Mouse (Mus musculus): ENCODE data around the gene Abl1. TPM values are rescaled to one million over a fixed set of nuclear protein-coding genes. Genes with fewer than 3 reads are reported as not detected.

Gene Abl1
- polyA plus RNA-seq, 1 experiment from 2014 or later = 28.9 TPM

DNA sequence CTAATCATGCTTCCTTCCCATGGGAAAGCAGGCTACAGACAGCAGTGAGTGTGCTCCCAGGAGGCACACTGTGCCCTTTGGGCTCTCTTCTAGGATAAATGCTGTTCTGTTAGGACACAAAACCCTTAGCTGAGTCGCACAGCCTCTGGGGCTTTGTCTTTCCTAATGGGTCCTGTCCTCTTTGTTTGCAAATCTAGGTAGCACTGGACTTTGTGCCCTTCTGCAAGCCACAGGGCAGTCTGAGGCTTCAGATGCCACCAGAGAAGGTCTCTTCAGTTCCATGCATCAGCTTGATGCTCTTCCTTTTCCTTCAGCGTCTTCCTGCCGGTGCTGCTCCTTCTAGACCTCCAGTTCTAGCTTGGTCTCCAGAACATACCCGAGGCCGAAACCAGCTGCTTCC, 42.5 kb downstream of the Abl1 start:
- ATAC-seq (ENCODE audit: insufficient number of reproducible peaks, insufficient read depth, low FRiP score, low read depth) = no peak
- Histone ChIP-seq H3K4me1 (ENCODE audit: control insufficient read depth in 2 of 2, insufficient read depth in 2 of 2, low read length in 2 of 2) (peaks cover 23 to 32% of the 10 kb centered on the region in 2 experiments), H3K9ac (ENCODE audit: low read length) (no peak overlapping the region), H3K36me3 (ENCODE audit: control insufficient read depth, insufficient read depth, low read length) (no peaks in the 10 kb centered on the region), H3K4me2 (ENCODE audit: low read length) (no peak overlapping the region), H3K4me3 (ENCODE audit: control insufficient read depth in 1 of 2, insufficient read depth in 1 of 2, low read depth in 1 of 2, low read length in 2 of 2) (no peak overlapping the region), H3K27me3 (ENCODE audit: control insufficient read depth, insufficient read depth, low read length) (no peaks in the 10 kb centered on the region), H3K27ac (replicated peaks in 1 of 2; ENCODE audit: control insufficient read depth in 1 of 2, insufficient read depth in 1 of 2, low read depth in 2 of 2, low read length in 2 of 2) (no peak overlapping the region), H3K9me3 (ENCODE audit: control insufficient read depth, low read length) (no peaks in the 10 kb centered on the region)
- 77% methylated on average over 5 of the region's 5 CpGs for WGBS

DNA sequence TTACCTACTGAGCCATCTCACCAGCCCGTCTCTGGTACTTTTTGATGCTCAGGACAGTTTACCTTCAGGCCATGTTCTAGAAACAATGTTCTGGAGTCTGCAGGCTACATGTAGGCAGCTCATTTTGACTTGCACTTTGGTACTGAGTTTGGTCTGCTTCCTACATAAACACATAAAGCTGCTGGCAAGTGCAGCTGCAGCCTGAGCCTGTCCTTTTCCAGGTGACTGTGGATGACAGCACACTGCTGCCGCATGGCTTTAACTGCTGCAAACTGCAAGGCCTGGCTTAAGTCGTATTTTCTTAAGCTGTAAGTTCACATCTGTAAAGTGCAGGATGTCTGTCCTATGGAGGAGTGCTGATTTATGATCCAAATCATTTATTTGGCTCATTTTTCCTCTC, 44.3 kb downstream of the Abl1 start:
- Histone ChIP-seq H3K4me3 (ENCODE audit: control insufficient read depth in 1 of 2, insufficient read depth in 1 of 2, low read depth in 1 of 2, low read length in 2 of 2) (no peak overlapping the region), H3K4me1 (ENCODE audit: control insufficient read depth in 2 of 2, insufficient read depth in 2 of 2, low read length in 2 of 2) (peaks cover 15 to 22% of the 10 kb centered on the region in 2 experiments), H3K27ac (replicated peaks in 1 of 2; ENCODE audit: control insufficient read depth in 1 of 2, insufficient read depth in 1 of 2, low read depth in 2 of 2, low read length in 2 of 2) (no peak overlapping the region), H3K27me3 (ENCODE audit: control insufficient read depth, insufficient read depth, low read length) (no peaks in the 10 kb centered on the region), H3K9me3 (ENCODE audit: control insufficient read depth, low read length) (no peaks in the 10 kb centered on the region), H3K4me2 (ENCODE audit: low read length) (no peak overlapping the region), H3K36me3 (ENCODE audit: control insufficient read depth, insufficient read depth, low read length) (no peaks in the 10 kb centered on the region), H3K9ac (ENCODE audit: low read length) (no peak overlapping the region)
- WGBS = 80% methylated on average over 3 of the region's 3 CpGs
- ATAC-seq (ENCODE audit: insufficient number of reproducible peaks, insufficient read depth, low FRiP score, low read depth) = no peak

DNA sequence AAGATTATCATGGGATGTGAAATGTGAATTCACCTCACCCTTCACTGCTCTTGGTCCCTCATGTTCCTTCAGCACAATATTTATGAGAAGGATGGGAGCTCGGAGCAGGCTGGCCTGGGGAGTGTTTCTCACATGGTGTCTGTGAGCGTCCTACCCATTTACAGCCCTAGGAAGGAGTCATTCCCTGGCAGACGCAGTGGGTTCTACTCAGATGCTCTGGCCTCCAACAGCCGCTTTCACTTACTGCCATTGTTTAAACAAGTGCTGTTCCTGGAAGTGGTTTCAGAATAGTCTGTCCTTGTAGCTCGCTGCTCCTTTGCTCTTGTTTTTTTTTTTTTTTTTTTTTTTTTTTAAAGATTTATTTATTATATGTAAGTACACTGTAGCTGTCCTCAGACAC, 45.4 kb downstream of the Abl1 start:
- Histone ChIP-seq H3K4me3 (ENCODE audit: control insufficient read depth in 1 of 2, insufficient read depth in 1 of 2, low read depth in 1 of 2, low read length in 2 of 2) (no peak overlapping the region), H3K27me3 (ENCODE audit: control insufficient read depth, insufficient read depth, low read length) (no peaks in the 10 kb centered on the region), H3K9ac (ENCODE audit: low read length) (no peak overlapping the region), H3K4me1 (ENCODE audit: control insufficient read depth in 2 of 2, insufficient read depth in 2 of 2, low read length in 2 of 2) (peaks cover 10 to 18% of the 10 kb centered on the region in 2 experiments), H3K4me2 (ENCODE audit: low read length) (no peak overlapping the region), H3K36me3 (ENCODE audit: control insufficient read depth, insufficient read depth, low read length) (no peaks in the 10 kb centered on the region), H3K27ac (replicated peaks in 1 of 2; ENCODE audit: control insufficient read depth in 1 of 2, insufficient read depth in 1 of 2, low read depth in 2 of 2, low read length in 2 of 2) (no peak overlapping the region), H3K9me3 (ENCODE audit: control insufficient read depth, low read length) (no peaks in the 10 kb centered on the region)
- WGBS = 80% methylated on average over 5 of the region's 5 CpGs
- no peak for ATAC-seq (ENCODE audit: insufficient number of reproducible peaks, insufficient read depth, low FRiP score, low read depth)

DNA sequence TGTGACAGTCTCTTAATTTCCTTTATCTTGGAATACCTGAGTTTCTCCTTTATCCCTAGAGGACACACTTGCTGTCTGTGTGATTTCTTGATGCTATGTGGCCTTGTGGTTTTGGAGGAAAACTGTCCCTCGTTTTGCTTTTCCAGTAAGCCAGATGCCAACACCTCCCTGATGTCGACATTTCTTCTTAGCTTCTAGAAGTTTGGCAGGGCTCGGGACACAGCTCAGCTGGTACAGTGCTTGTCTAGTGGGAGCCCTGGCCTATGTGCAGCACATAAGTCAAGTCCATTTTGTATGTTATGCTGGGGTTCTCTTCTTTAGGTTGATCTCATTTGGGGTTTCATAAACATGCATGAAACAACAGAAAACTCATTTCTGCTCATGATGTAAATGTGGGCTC, 50.9 kb downstream of the Abl1 start:
- H3K27ac ChIP-seq (replicated peaks in 1 of 2; ENCODE audit: control insufficient read depth in 1 of 2, insufficient read depth in 1 of 2, low read depth in 2 of 2, low read length in 2 of 2) = no peak overlapping the region

DNA sequence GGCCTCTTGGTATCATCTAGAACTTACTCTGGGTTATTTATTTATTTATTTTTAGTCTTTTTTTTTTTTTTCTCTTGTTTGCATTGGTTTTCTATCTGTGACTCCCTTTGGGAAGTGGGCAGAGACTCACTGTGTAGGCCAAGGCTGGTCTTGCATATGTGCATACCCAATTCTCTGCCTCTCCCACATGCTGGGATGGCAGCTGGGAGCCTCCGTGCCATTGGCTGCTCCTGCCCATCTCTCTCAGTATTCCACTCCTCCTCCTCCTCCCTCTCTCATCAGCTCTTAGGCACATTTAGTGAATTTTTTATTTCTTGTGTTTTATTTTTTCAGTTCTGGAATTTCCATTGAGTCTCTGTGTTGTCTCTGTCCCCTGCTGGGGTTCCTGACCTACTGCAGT, 53.6 kb downstream of the Abl1 start:
- peak overlapping the region; percentile 3; the same call in 1 of the 2 replicates for H3K9ac ChIP-seq (ENCODE audit: low read length)
- no peaks in the 10 kb centered on the region for H3K27me3 ChIP-seq (ENCODE audit: control insufficient read depth, insufficient read depth, low read length)
- H3K4me1 ChIP-seq (ENCODE audit: control insufficient read depth in 2 of 2, insufficient read depth in 2 of 2, low read length in 2 of 2) = peaks cover 9 to 19% of the 10 kb centered on the region in 2 experiments
- ATAC-seq (ENCODE audit: insufficient number of reproducible peaks, insufficient read depth, low FRiP score, low read depth) = no peak
- no peaks in the 10 kb centered on the region for H3K36me3 ChIP-seq (ENCODE audit: control insufficient read depth, insufficient read depth, low read length)
- no peak overlapping the region for H3K4me3 ChIP-seq (ENCODE audit: control insufficient read depth in 1 of 2, insufficient read depth in 1 of 2, low read depth in 1 of 2, low read length in 2 of 2)
- H3K4me2 ChIP-seq (ENCODE audit: low read length) = 0 out of 2 replicates have a peak overlapping the region, but pooled peaks have one; percentile 2
- peak overlapping the region in 1 of 2 experiments; percentile 67; a peak in 2 of 4 replicates for H3K27ac ChIP-seq (replicated peaks in 1 of 2; ENCODE audit: control insufficient read depth in 1 of 2, insufficient read depth in 1 of 2, low read depth in 2 of 2, low read length in 2 of 2)
- WGBS = 69% methylated on average over 1 of the region's 1 CpGs
- no peaks in the 10 kb centered on the region for H3K9me3 ChIP-seq (ENCODE audit: control insufficient read depth, low read length)

More for the DNA sequence above, 50.9 kb downstream of the Abl1 start:
- no peak for ATAC-seq (ENCODE audit: insufficient number of reproducible peaks, insufficient read depth, low FRiP score, low read depth)
- no peaks in the 10 kb centered on the region for H3K36me3 ChIP-seq (ENCODE audit: control insufficient read depth, insufficient read depth, low read length)
- H3K4me3 ChIP-seq (ENCODE audit: control insufficient read depth in 1 of 2, insufficient read depth in 1 of 2, low read depth in 1 of 2, low read length in 2 of 2) = no peak overlapping the region
- 39% methylated on average over 3 of the region's 3 CpGs for WGBS
- H3K4me2 ChIP-seq (ENCODE audit: low read length) = no peak overlapping the region
- H3K9me3 ChIP-seq (ENCODE audit: control insufficient read depth, low read length) = no peaks in the 10 kb centered on the region
- no peaks in the 10 kb centered on the region for H3K27me3 ChIP-seq (ENCODE audit: control insufficient read depth, insufficient read depth, low read length)
- no peak overlapping the region for H3K9ac ChIP-seq (ENCODE audit: low read length)
- peaks cover 8 to 17% of the 10 kb centered on the region in 2 experiments; a peak in 3 of 4 replicates for H3K4me1 ChIP-seq (ENCODE audit: control insufficient read depth in 2 of 2, insufficient read depth in 2 of 2, low read length in 2 of 2)

- Histone ChIP-seq H3K27ac (replicated peaks in 1 of 2; ENCODE audit: control insufficient read depth in 1 of 2, insufficient read depth in 1 of 2, low read depth in 2 of 2, low read length in 2 of 2) (peak overlapping the region in 1 of 2 experiments; percentile 67; a peak in 3 of 4 replicates), H3K9ac (ENCODE audit: low read length) (peak overlapping the region; percentile 3; the same call in 1 of the 2 replicates), H3K4me2 (ENCODE audit: low read length) (0 out of 2 replicates have a peak overlapping the region, but pooled peaks have one; percentile 2), H3K4me1 (ENCODE audit: control insufficient read depth in 2 of 2, insufficient read depth in 2 of 2, low read length in 2 of 2) (peaks cover 11 to 23% of the 10 kb centered on the region in 2 experiments), H3K36me3 (ENCODE audit: control insufficient read depth, insufficient read depth, low read length) (no peaks in the 10 kb centered on the region), H3K27me3 (ENCODE audit: control insufficient read depth, insufficient read depth, low read length) (no peaks in the 10 kb centered on the region), H3K4me3 (ENCODE audit: control insufficient read depth in 1 of 2, insufficient read depth in 1 of 2, low read depth in 1 of 2, low read length in 2 of 2) (no peak overlapping the region), H3K9me3 (ENCODE audit: control insufficient read depth, low read length) (no peaks in the 10 kb centered on the region)
- ATAC-seq (ENCODE audit: insufficient number of reproducible peaks, insufficient read depth, low FRiP score, low read depth) = peak; percentile 21; the same call in 1 of the 2 replicates
- 14% methylated on average over 7 of the region's 7 CpGs for WGBS
Observed at GRCm38 (mm10) chr2:31742134-31742533, 54.0 kb downstream of the Abl1 start.

GRCm38 (mm10) chr2:31745741-31746243, 57.6 kb downstream of the Abl1 start:
- Histone ChIP-seq H3K4me2 (ENCODE audit: low read length) (no peak overlapping the region), H3K4me3 (ENCODE audit: control insufficient read depth in 1 of 2, insufficient read depth in 1 of 2, low read depth in 1 of 2, low read length in 2 of 2) (no peak overlapping the region), H3K27me3 (ENCODE audit: control insufficient read depth, insufficient read depth, low read length) (no peaks in the 10 kb centered on the region), H3K27ac (replicated peaks in 1 of 2; ENCODE audit: control insufficient read depth in 1 of 2, insufficient read depth in 1 of 2, low read depth in 2 of 2, low read length in 2 of 2) (no peak overlapping the region), H3K9me3 (ENCODE audit: control insufficient read depth, low read length) (no peaks in the 10 kb centered on the region), H3K9ac (ENCODE audit: low read length) (no peak overlapping the region; the same call in 1 of the 2 replicates), H3K4me1 (ENCODE audit: control insufficient read depth in 2 of 2, insufficient read depth in 2 of 2, low read length in 2 of 2) (peaks cover 15 to 28% of the 10 kb centered on the region in 2 experiments), H3K36me3 (ENCODE audit: control insufficient read depth, insufficient read depth, low read length) (no peaks in the 10 kb centered on the region)
- no peak for ATAC-seq (ENCODE audit: insufficient number of reproducible peaks, insufficient read depth, low FRiP score, low read depth)

DNA sequence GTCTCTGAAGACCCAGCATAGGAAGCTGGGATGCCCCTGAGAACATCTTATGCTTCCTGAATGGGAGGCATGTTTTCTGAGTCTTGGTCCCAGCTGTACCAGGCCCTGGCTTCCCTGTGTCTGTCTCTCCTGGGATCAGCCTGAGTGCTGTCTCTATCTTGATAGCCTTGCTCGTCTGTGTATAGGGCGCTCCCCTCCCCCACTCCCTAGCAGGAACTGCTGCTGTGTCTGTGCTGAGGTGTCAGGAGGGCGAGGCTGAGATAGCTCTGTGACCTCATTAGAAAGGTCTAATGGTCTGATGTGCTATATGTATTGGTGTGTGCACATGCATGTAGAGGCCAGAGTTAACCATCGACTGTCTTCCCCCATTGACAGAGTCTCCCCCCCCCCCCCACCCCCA, 58.7 kb downstream of the Abl1 start:
- H3K9ac ChIP-seq (ENCODE audit: low read length) = 0 out of 2 replicates have a peak overlapping the region, but pooled peaks have one; percentile 13
- H3K36me3 ChIP-seq (ENCODE audit: control insufficient read depth, insufficient read depth, low read length) = no peaks in the 10 kb centered on the region
- H3K9me3 ChIP-seq (ENCODE audit: control insufficient read depth, low read length) = no peaks in the 10 kb centered on the region
- H3K27ac ChIP-seq (replicated peaks in 1 of 2; ENCODE audit: control insufficient read depth in 1 of 2, insufficient read depth in 1 of 2, low read depth in 2 of 2, low read length in 2 of 2) = no peak overlapping the region
- no peak overlapping the region for H3K4me2 ChIP-seq (ENCODE audit: low read length)
- no peaks in the 10 kb centered on the region for H3K27me3 ChIP-seq (ENCODE audit: control insufficient read depth, insufficient read depth, low read length)
- no peak overlapping the region for H3K4me3 ChIP-seq (ENCODE audit: control insufficient read depth in 1 of 2, insufficient read depth in 1 of 2, low read depth in 1 of 2, low read length in 2 of 2)
- ATAC-seq (ENCODE audit: insufficient number of reproducible peaks, insufficient read depth, low FRiP score, low read depth) = no peak
- 41% methylated on average over 4 of the region's 4 CpGs for WGBS
- H3K4me1 ChIP-seq (ENCODE audit: control insufficient read depth in 2 of 2, insufficient read depth in 2 of 2, low read length in 2 of 2) = peaks cover 13 to 27% of the 10 kb centered on the region in 2 experiments

All from heart, embryonic 14.5 days (tissue).